Mouse (Mus musculus): ENCODE measurements around the gene Psmb5. TPM values are rescaled to one million over a fixed set of nuclear protein-coding genes. Genes with fewer than 3 reads are reported as not detected.
A peak's percentile ranks its signal among the peaks of the same experiment; 100 is the strongest.

The Psmb5 gene
- 306 and 337 TPM in 2 replicates for polyA plus RNA-seq (2015; fragmentation: Nextera tagmentation; extraction: Ambion mirVana)

DNA sequence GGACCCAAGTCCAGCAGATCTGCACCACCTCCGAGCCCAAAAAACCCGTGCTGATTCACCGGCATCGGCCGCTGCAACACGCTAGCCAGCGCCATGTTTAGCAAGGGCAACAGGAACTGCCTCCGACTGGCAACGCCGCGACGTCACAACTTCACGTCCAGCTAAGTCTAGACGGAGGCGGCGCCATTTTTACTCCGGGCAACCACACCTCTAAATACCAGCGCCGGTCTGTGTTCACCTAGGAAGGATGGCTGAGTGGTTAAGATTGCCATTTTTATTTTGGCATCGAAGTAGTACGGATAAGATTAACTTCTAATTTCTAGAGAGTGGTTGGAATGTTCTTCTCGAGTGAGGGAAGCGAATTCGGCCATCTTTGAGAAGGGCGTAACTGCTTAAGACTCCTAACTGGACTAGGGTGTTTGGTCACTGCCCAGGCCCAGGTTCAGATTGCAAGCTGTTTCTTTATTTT, at the start of gene Psmb5:
Gene Psmb5, minus strand, starts transcription at position 126 of the 469 bp plus-strand sequence.

GRCm38 (mm10) chr14:54641305-54641969, 23.6 kb upstream of the Psmb5 start, which contains the start of gene Cdh24:
TSS of gene Cdh24 (minus strand) at chr14:54641364.

DNA sequence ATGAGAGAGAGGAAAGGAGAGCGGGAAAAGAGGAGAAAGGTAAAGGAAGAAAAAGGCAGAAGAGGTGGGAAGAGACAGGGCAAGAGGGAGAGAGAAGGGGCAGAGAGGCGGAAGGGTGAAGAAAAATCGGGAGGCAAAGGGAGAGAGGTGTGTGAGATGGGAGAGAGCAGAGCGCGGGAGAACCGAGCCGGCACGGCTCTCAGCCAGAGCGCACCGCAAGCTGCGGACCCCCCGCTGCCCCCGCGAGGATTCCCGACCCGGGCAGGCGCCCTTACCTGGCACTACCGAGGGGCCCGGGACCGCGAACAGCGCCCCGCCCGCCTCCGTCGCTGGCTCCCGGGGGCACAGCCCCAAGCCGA, 23.1 kb upstream of the Psmb5 start, which contains the start of gene Gm17606:
Gene Gm17606, plus strand, starts transcription at position 7 of the 359 bp plus-strand sequence.

GRCm38 (mm10) chr14:54621133-54621532, 3.3 kb upstream of the Psmb5 start, which contains the start of gene Psmb11:
TSS of gene Psmb11 (plus strand) at chr14:54621433.

DNA sequence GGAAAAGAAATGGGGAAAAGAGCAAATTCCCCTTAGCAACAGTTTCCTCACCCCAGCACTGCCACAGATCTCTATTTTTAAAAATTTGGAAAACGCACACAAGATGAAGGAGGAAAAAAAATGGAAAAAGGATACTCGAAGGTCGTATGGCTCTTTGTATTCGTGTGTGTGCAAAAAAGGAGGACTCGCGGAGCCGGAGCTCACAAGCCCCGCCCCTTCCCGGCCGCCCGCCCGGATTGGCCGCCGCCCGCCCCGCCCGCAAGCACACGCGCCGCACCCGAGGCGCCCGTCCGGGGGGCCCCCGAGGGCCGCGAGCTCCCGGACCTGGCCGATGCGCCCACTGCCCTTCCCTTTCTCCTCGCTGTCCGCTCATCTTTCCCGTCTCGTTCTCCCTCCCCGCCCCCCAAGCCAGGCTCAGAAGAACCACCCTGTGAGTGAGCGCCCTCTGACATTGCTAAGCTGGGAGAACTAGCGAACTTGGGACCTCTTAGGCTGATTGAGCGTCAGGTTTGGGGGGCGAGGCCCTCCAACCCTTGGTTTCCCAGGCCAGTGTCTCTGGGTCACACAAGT, 12.0 kb downstream of the Psmb5 start, which contains the start of gene 4931414P19Rik:
Gene 4931414P19Rik, minus strand, starts transcription at position 242 of the 570 bp plus-strand sequence.

GRCm38 (mm10) chr14:54577089-54577982, 40.5 kb downstream of the Psmb5 start, which contains the start of gene Ajuba:
TSS of gene Ajuba (minus strand) at chr14:54577558.

MicroRNAs encoded within 50 kb of the gene (microRNA counts, 519-probe panel; counts per million panel counts)
- microRNA mmu-miR-686 = 296 counts per million, percentile 58 among the panel's probes with 10 or more counts

Small RNA genes lying within 50 kb of the gene (microRNA-seq; reads per million reads assigned to microRNA genes)
- gene Mir686 = 0 reads per million in 2 experiments
- gene Mir6948 = 0.20 to 0.21 reads per million in 2 experiments

Other genes starting within 250 kb of the Psmb5 start
- gene Slc7a7, start 200.2 kb downstream of the Psmb5 start, polyA plus RNA-seq (2015; fragmentation: Nextera tagmentation; extraction: Ambion mirVana) = 3.3 and 4.1 TPM in 2 replicates
- gene Mrpl52, start 191.1 kb downstream of the Psmb5 start, polyA plus RNA-seq (2015; fragmentation: Nextera tagmentation; extraction: Ambion mirVana) = 232 TPM in 2 replicates
- 77.2 and 88.0 TPM in 2 replicates for gene Mmp14, start 186.4 kb downstream of the Psmb5 start, polyA plus RNA-seq (2015; fragmentation: Nextera tagmentation; extraction: Ambion mirVana)
- 30.6 and 32.8 TPM in 2 replicates for gene Lrp10, start 153.9 kb downstream of the Psmb5 start, polyA plus RNA-seq (2015; fragmentation: Nextera tagmentation; extraction: Ambion mirVana)
- gene Rem2, start 141.9 kb downstream of the Psmb5 start, polyA plus RNA-seq (2015; fragmentation: Nextera tagmentation; extraction: Ambion mirVana) = 0.10 and 0.13 TPM in 2 replicates
- 32.3 and 36.0 TPM in 2 replicates for gene Prmt5, start 100.5 kb downstream of the Psmb5 start, polyA plus RNA-seq (2015; fragmentation: Nextera tagmentation; extraction: Ambion mirVana)
- 31.1 and 31.5 TPM in 2 replicates for gene Haus4, start 63.4 kb downstream of the Psmb5 start, polyA plus RNA-seq (2015; fragmentation: Nextera tagmentation; extraction: Ambion mirVana)
- 11.5 and 13.2 TPM in 2 replicates for gene Ajuba, start 40.5 kb downstream of the Psmb5 start, polyA plus RNA-seq (2015; fragmentation: Nextera tagmentation; extraction: Ambion mirVana)
- 2.4 and 2.7 TPM in 2 replicates for gene 4931414P19Rik, start 12.0 kb downstream of the Psmb5 start, polyA plus RNA-seq (2015; fragmentation: Nextera tagmentation; extraction: Ambion mirVana)
- gene Psmb11, start 3.4 kb upstream of the Psmb5 start, polyA plus RNA-seq (2015; fragmentation: Nextera tagmentation; extraction: Ambion mirVana) = 0.03 and 0.05 TPM in 2 replicates
- not detected in 2 replicates for gene Gm17606, start 22.9 kb upstream of the Psmb5 start, polyA plus RNA-seq (2015; fragmentation: Nextera tagmentation; extraction: Ambion mirVana)
- 0.33 and 0.40 TPM in 2 replicates for gene Cdh24, start 23.3 kb upstream of the Psmb5 start, polyA plus RNA-seq (2015; fragmentation: Nextera tagmentation; extraction: Ambion mirVana)
- 44.2 and 47.3 TPM in 2 replicates for gene 1700123O20Rik, start 68.2 kb upstream of the Psmb5 start, polyA plus RNA-seq (2015; fragmentation: Nextera tagmentation; extraction: Ambion mirVana)
- 42.8 and 46.2 TPM in 2 replicates for gene Acin1, start 68.9 kb upstream of the Psmb5 start, polyA plus RNA-seq (2015; fragmentation: Nextera tagmentation; extraction: Ambion mirVana)
- 0.11 and 0.12 TPM in 2 replicates for gene Gm29776, start 80.8 kb upstream of the Psmb5 start, polyA plus RNA-seq (2015; fragmentation: Nextera tagmentation; extraction: Ambion mirVana)
- gene Cebpe, start 94.2 kb upstream of the Psmb5 start, polyA plus RNA-seq (2015; fragmentation: Nextera tagmentation; extraction: Ambion mirVana) = not detected in 2 replicates
- 3.8 and 5.9 TPM in 2 replicates for gene Slc7a8, start 163.9 kb upstream of the Psmb5 start, polyA plus RNA-seq (2015; fragmentation: Nextera tagmentation; extraction: Ambion mirVana)
- not detected in 2 replicates for gene Rnf212b, start 196.1 kb upstream of the Psmb5 start, polyA plus RNA-seq (2015; fragmentation: Nextera tagmentation; extraction: Ambion mirVana)

Measured in skeletal muscle tissue, postnatal 0 days (tissue).